15 mouse cellular contexts compared by ENCODE assay signal in the genomic region with DNA sequence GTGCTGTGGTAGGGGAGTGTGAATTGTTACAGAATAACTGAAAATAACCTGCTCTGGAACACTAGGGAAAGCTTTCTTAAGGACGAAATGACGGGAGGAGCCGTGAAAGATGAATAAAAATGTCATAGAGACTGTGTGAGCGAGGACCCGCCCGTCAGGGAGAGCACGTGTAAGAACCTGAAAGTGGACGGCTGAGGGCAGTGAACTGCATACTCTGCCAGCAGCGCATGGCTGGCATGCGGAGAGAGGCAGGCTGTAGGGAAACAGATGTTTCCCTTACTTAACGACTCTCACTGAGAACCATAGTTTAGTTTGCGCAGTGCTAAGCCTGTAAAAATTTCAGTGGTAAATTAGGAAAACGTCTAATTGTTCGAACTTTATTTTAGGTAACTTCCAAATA. TPM values are rescaled to one million over a fixed set of nuclear protein-coding genes. Genes with fewer than 3 reads are reported as not detected.
DNase-seq lines count a peak whose midpoint lies in the region; ATAC-seq and TF ChIP-seq lines count a peak whose summit lies in the region.
"Had no signal": no experiment of that assay in that cellular context is flagged by ENCODE, and none has a peak within 500 bp of the region (broad histone marks: within the 10 kb centered on the region; RNA-seq: fewer than 3 reads in every experiment).

No protein-coding gene starts in this region.

- DNase-seq in kidney, adult 2 months = peak; percentile 32
- DNase-seq in kidney, adult 9 months = no peak
- peak; percentile 16 for DNase-seq in lung, postnatal 10 days
- DNase-seq in lung, adult 18-20 months = no peak
- no peak for DNase-seq in adrenal gland, postnatal 10 days
- DNase-seq in left cerebral cortex, postnatal 25 days (ENCODE audit: low spot score in 2 of 2) = no peak
- DNase-seq: cerebellum, adult 8-10 months; gastrocnemius, postnatal 25 days; right cerebral cortex, postnatal 4 days had no signal

- peaks cover 4% of the 10 kb centered on the region; the same call in 1 of the 2 replicates for H3K4me1 ChIP-seq in kidney, adult 2 months (ENCODE audit: control insufficient read depth, insufficient read depth, low read length)
- H3K4me1 ChIP-seq: embryonic facial prominence, embryonic 15.5 days; hindbrain, embryonic 15.5 days had no signal

- 21% methylated on average over 14 of the region's 14 CpGs for WGBS in kidney, adult 2 months

- no peak for TF ChIP-seq POLR2A in kidney, adult 2 months (IDR thresholded peaks at IDR 0.05; ENCODE audit: low read depth, low read length)

- ATAC-seq in granulocyte monocyte progenitor cell, adult 5-6 weeks (replicated peaks; ENCODE audit: poor library complexity, severe bottlenecking) = peak; percentile 83
- ATAC-seq in megakaryocyte-erythroid progenitor cell, adult 5-6 weeks (replicated peaks; ENCODE audit: low FRiP score, low TSS enrichment, poor library complexity, severe bottlenecking) = peak; percentile 83
- ATAC-seq: CD4-positive, CD25-positive, alpha-beta regulatory T cell, adult 4 months had no signal

- no peaks in the 10 kb centered on the region for H3K27me3 ChIP-seq in kidney, adult 2 months (replicated peaks; ENCODE audit: control insufficient read depth, insufficient read depth, low read length)
- H3K27me3 ChIP-seq: embryonic facial prominence, embryonic 15.5 days; hindbrain, embryonic 15.5 days had no signal

- H3K36me3 ChIP-seq in kidney, adult 2 months (ENCODE audit: control insufficient read depth, insufficient read depth, low read length) = peaks cover 7% of the 10 kb centered on the region
- H3K36me3 ChIP-seq: embryonic facial prominence, embryonic 15.5 days had no signal

- intact Hi-C loops in left cerebral cortex, postnatal 25 days (cut with DNase I) = no loop called here

- H3K27ac ChIP-seq in kidney, adult 2 months (ENCODE audit: insufficient read depth, low read depth, low read length) = no peak overlapping the region
- H3K27ac ChIP-seq: embryonic facial prominence, embryonic 15.5 days; hindbrain, embryonic 15.5 days had no signal

- H3K4me3 ChIP-seq in kidney, adult 2 months (ENCODE audit: insufficient read depth, low read depth, low read length) = no peak overlapping the region
- H3K4me3 ChIP-seq: embryonic facial prominence, embryonic 15.5 days; hindbrain, embryonic 15.5 days; myocyte had no signal

- TF ChIP-seq CTCF in kidney, adult 2 months (conservative IDR thresholded peaks at IDR 0.05; ENCODE audit: insufficient read depth, insufficient read length, low read depth, low read length) = no peak

RNA-seq across cellular contexts. Expression of a gene that starts 35.0 kb away (rescaled TPM):
- polyA plus RNA-seq in kidney, adult 2 months (2012; rRNA removed) = 25.2 and 28.8 TPM in 2 replicates
- 36.4 and 44.3 TPM in 2 replicates for total RNA-seq in granulocyte monocyte progenitor cell, adult 5-6 weeks (2014; fragmentation: Nextera tagmentation)
- 73.0 and 73.8 TPM in 2 replicates for total RNA-seq in granulocyte monocyte progenitor cell, adult 5-6 weeks (2017)
- total RNA-seq in megakaryocyte-erythroid progenitor cell, adult 5-6 weeks (2014; fragmentation: Nextera tagmentation) = 46.9 and 49.2 TPM in 2 replicates
- total RNA-seq in megakaryocyte-erythroid progenitor cell, adult 5-6 weeks (2017) = 104 and 109 TPM in 2 replicates
- total RNA-seq in adrenal gland, postnatal 10 days (2021) = 10 to 100 TPM; 25.2 to 29.2 TPM
- total RNA-seq in left cerebral cortex, postnatal 25 days (2021) = 10 to 100 TPM; 42.6 to 43.1 TPM

Comparison
In these comparisons a context has a peak if more than half of its experiments do, and no peak if none do; other contexts are left out.
1. DNase-seq: peak in kidney, adult 2 months (single experiment) and lung, postnatal 10 days (single experiment); none in kidney, adult 9 months (single experiment), lung, adult 18-20 months (0 of 2), adrenal gland, postnatal 10 days (single experiment) and left cerebral cortex, postnatal 25 days (0 of 2).